Mouse (Mus musculus) fibroblast of lung, adult 2 months (primary cell): Measurements from ENCODE around the gene Spats2.
"Not testable (repeated sequence)": the region's sequence is repeated elsewhere in the genome, so short reads cannot be mapped to it uniquely, and the experiment has no call there.

Source experiments
- DNase-seq: peaks from one replicate; pipeline ENCODE4 v3.0.0-alpha.2; 2011; ENCODE audit warnings: low read depth

Spats2 gene

DNA sequence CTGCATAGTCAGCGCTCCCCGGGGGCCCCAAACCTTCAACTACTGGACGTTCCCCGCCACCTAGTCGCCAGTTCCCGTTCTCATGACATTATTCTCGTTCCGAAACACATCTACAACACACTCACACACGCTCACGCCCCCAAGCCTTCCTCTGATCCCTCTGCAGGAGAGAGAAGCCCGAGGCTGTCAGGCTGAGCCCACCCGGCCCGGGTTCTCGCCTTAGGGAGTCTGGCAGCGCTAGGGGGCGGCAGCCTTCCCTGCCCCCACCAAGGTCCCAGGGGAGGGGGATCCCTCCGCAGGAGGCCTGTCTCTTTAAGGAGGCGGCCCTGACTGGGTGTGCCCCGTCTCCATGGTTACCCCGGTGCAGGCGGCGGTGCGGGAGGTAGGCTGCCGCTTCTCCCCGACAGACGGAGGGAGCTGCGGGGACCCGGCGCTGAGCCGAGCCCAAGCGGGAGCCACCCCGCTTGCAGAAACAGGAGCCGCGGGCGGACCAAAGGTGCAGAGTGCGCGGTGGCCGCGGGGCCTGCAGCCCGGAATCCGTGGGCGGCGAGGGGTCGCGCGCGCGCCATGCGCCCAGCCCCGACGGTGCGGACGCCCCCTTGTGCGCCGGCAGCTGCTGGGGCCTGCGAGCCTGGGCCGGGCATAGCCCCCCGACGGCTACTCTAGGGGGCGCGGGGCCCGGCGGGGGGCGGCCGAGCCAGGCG lies 98.6 kb downstream of the Spats2 start, which contains the start of gene Kcnh3:
Kcnh3 (plus strand) TSS at position 654 of the 704 bp plus-strand sequence.
- no peak for DNase-seq

DNA sequence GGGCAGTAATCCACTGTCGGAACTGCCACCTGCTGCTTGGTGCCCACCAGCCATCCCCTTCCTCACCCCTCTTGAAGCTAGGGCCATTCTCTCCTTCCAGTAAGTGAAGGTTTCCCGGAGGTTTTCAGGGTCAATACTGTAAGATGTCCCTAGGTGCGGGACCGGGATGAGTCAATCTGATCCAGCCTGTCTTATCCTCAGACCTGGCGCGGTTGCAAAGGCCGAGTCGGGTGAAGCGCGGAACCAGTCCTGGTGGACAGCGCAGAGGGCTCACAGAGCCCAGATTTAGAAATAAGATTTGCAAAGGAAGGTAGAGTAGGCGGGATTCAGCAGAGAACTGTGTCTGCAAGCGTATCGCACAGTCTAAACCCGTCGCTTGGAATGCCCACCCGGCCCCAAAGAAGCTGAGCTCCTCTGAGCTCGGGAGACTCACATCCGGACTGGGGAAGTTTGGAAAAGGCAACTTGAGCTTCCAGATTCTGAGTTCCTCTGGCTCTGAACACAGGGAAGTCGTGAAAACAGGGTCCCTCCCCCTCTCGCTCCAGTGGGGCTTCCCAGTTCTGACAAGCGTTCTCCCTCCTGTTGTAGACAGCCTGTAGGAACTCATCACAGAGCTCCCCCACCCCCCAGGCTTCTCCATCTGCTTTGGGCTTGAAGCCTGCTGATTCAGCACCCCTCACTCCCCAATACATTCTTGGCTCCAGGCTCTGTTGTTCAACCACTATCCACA lies 99.5 kb downstream of the Spats2 start:
- no peak for DNase-seq

DNA sequence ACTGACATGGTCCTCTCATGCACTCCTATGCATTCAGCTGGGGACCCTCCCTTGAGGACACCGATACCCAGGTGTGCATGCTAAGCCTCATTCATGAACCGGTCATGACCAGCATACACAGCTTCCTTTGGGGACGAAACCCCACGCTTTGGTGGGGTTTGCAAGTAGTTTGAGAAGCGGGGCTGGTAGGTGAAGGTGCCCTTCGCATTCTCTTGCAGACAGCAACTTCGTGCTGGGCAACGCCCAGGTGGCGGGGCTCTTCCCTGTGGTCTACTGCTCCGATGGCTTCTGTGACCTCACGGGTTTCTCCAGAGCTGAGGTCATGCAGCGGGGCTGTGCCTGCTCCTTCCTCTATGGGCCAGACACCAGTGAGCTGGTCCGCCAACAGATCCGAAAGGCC lies 100.4 kb downstream of the Spats2 start:
- DNase-seq, result no peak

DNA sequence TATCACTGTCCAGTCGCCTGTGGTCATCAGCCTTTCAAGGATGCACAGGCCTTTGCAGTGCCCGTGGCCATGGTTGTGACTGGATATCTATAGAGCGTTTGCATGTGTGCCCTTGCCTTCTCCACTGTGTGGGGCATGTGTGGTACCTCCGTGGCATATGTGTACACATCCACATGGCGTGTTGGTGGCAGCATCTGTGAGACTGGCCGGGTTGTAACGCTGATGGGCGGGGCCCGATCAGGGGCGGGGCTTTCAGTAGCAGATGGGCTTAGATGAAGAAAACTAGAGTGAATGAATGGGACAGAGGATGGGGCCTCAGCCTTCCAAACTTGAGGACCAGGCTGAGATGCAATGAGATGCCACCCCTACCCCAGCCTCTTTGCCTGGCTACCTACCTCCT lies 106.3 kb downstream of the Spats2 start:
- DNase-seq, result no peak

DNA sequence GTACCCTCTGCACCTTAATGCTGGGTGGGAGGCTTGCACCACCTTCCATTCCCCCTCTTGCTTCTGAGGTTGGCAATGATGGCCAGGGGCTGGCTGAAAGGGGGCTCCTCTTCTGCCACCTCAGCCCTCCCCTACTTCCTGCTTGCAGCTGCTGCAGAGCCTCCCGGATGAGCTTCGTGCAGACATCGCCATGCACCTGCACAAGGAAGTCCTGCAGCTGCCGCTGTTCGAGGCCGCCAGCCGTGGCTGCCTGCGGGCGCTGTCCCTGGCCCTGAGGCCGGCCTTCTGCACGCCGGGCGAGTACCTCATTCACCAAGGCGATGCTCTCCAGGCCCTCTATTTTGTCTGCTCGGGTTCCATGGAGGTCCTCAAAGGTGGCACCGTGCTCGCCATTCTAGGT lies 108.0 kb downstream of the Spats2 start:
- no peak for DNase-seq

DNA sequence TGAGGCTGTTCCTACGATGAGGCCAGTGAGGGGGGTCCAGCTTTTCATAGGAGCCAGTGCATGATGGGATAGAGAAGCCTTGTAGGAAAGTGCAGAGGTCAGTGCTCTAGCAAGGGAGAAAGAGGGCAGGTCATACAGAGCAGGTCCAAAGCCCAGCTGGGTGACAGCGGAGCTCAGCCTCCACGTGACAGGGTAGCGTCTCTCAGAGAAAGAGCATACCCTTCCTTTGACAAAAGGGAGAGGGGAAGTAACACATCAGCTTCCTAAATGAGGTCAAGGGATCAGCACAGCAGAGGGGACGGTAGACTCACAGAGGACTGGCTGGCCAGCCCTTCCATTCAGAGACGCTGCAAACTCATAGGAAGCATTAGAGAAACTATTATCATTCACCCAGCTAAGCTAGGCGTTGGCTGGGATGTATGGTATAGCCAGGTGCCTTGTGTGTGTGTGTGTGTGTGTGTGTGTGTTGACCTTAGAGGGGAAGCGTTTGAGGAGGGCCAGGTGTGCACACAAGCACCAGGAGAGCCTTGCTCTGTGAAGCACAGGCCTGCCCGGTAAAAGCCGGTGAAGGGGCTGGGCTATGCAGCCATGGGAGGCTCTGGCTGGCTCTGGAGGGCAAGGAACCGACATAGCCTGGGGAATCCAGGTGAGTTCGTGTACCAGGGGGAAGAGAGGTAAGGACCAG lies 108.8 kb downstream of the Spats2 start:
- DNase-seq, result no peak

DNA sequence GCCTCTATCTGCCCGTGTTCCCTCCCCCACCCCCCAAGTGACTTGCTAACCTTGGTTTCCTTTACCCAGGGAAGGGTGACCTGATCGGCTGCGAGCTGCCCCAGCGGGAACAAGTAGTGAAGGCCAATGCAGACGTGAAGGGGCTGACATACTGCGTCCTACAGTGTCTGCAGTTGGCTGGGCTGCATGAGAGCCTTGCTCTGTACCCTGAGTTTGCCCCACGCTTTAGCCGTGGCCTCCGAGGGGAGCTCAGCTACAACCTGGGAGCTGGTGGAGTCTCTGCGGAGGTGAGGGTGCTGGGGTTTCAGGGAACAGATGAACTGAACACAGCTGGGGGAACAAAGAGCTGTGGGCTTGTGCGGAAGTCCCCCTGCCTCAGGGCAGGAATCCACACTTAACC lies 112.3 kb downstream of the Spats2 start:
- no peak for DNase-seq

DNA sequence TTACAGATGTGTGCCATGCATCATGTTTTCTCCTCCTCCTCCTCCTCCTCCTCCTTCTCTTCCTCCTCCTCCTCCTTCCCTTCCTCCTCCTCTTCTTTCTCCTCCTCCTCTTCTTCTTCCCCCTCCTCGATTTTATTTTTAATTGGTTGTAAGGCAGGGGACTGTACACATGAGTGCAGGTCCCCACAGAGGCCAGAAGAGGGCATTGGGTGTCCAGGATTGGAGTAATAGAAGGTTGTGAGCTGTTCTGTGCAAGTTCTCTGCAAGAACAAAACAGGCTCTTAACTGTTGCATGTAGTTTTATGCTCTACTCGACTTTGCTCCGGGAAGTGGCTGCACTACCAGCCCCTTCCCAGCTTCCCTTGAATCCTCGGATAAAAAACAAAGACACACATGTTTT lies 114.4 kb downstream of the Spats2 start:
- DNase-seq, result no peak

DNA sequence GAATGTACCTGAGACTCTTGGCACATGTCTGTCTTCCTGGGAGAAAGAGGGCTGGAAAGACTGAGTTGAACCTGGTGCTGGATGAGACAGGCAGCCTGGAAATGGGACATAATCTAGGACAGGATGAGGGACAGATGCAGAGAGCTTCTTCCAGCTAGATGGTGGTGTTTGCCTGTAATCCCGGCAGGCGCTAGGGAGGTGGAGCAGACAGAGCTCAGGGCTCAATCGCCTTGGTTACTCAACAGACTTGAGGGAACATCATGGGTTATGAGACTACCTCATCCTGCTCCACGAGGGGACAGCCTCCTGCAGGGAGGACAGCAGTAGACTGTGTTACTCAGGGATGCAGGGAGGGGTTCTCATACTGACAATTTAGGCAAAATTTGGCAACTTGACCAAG lies 115.5 kb downstream of the Spats2 start:
- no peak for DNase-seq

DNA sequence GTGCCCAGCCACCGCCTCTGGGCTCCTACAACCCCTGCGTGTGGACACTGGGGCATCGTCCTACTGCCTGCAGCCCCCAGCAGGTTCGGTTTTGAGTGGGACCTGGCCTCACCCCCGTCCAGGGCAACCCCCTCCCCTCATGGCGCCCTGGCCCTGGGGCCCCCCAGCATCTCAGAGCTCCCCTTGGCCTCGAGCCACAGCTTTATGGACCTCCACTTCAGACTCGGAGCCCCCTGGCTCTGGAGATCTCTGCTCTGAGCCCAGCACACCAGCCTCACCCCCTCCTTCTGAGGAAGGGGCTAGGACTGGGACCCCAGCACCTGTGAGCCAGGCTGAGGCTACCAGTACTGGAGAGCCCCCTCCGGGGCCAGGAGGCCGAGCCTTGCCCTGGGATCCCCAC lies 116.3 kb downstream of the Spats2 start:
- DNase-seq, result no peak

DNA sequence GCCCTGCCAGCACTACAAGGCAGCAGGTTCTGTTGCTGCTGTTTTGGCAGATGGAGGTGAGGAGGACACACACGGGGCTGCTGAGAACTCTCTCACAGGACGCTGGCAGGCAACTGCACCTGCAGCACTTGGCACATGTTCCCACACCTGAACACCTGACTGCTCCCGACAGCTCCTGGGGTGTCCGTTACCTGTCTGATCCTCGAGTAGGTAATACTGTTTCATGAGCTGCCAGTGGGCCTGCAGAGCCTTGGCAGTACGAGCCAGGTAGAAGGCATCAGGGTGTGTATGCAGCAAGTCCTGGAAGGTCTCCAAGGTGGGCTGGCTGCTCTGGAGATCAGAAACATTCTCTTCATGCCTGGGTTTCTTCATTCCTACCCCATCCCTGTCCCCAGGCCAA lies 121.0 kb downstream of the Spats2 start:
- DNase-seq, result not testable (repeated sequence)

DNA sequence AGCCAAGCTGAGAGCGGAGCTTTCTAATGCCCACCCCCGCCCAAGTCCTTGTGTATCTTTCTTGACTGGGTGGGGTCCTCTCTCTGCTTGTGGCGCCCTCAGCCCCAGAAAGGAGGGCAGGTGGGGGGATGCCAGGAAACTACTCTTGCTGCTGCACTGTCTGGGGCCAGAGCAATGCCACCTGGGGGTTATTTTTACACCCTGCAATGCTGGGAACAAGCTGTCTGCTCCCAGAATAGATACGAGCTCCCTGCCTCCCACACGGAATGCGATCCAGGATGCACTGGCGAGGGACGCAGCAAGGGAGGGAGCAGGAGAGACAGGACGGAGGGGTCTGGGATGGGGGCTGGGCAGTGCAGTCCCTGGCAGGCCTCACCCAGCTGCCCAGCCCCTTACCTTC lies 123.3 kb downstream of the Spats2 start:
- DNase-seq, result no peak

DNA sequence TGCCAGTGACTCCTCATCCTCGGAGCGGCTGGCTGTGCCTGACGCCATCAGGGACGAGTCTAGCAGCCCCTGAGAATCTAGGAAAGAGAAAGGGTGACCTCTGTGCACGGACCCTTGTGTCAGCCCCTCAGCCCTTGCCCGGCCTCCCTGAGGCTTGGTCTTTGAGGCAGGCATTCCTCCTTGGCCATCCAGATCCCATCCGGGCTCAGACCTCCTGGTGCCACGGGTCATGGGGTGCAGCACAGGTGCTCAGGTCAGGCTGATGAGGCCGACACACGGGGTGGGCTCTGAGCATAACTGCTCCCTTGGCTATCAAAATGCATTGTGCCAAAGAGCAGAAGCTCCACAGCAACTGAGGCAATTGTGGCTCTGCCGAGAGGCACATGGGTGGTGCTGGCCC lies 124.2 kb downstream of the Spats2 start:
- DNase-seq, result no peak

DNA sequence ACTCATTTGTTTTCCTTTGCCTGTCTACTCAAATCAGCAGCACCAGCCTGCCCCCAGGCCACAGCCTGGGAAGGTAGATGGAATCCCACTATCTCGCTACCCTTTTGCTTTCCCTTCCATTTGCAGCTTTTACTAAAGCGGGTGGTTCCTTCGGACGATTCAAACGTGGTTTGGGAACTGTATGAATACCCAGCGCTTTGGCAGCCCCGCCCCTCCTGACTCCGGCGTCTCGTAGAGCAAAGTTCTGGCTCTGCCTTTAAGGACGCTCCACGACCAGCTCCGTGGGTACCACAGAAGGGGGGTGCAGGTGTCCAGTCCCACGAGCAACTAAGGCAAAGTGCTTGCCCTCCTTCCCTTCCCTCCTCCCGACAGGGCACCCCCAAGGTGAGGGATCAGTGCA lies 125.4 kb downstream of the Spats2 start:
- DNase-seq, result not testable (repeated sequence)

DNA sequence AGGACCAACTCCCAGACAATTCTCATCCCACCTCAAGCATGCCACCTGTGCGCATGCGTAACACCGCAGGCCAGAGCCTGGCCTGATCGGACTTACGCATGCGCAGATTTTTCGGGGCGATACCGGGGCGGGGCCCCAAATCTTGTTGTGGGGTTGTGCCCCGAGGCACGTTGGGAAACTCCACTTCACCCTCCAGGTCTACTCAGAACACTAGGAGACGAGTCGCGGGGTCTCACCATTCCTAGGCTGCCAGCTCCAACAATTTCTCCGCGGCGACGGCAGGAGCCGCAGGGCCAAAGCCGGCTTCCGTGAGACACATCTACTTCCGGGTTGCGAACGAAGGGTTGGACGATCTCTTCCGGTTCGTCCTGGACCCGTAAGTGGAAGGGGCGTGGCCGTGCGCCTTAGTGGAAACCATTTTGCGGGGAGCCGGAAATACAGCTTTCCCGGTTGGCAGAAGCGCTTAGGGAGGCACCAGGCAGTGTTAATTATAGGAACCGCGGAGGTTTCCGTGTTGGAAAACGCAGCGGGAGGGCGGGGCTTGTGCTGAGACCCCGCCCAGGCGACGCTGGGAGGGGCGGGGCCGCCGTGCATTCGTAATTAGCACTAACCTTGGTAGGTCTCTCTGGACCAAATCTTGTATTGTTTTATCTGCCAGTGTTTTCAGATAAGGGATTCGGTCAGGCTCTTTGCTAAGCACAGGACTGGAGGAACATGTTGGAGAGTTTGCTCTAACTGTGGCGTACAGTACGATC lies 126.1 kb downstream of the Spats2 start, which contains the start of gene Mcrs1:
Mcrs1 (minus strand) TSS at position 336 of the 755 bp plus-strand sequence.
- peak; percentile 97 for DNase-seq

DNA sequence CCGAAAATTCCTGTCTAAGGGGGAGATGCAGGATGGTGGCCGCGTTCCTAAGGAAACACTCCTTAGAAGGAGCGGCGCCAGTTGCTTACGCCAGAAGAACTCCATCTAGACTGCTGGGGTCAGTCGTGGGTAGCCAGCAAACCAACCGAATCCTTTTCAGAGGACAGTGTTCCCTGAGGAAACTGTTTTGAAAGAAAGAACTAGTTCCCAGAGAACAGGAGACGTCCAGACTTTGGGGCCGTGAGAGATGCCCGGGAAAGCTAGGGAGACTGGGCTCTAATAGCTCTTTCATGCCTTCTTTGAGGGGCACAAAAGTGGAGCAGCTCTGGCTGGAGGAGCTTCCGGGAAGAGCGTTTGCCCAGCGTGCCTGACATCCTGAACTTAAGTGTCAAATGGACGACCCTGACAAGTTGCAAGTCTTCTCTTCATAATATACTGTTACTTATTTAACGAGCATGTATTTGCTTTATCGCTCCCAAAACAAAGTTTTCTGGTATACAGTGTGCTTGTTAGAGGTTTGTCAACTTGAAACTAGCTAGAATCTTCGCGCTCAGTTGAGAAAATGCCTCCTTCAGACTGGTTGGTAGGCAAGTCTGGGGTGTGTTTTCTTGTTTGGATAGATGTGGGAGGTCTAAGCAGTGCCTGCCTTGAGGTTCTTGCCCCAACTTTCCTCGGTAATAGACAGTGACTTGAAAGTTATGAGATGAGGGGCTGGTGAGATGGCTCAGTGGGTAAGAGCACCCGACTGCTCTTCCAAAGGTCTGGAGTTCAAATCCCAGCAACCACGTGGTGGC lies 126.9 kb downstream of the Spats2 start:
- DNase-seq, result peak; percentile 30

DNA sequence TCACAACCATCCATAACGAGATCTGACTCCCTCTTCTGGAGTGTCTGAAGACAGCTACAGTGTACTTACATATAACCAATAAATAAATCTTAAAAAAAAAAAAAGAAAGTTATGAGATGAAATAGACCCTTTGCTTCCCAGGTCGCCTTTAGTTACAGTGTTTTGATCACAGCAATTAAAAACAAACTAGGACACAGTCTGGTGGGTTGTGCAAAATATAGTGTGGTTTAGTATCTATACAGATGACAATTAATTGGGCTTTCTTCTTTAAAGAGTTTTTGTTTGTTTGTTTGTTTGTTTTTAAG lies 127.4 kb downstream of the Spats2 start:
- DNase-seq, result not testable (repeated sequence)

DNA sequence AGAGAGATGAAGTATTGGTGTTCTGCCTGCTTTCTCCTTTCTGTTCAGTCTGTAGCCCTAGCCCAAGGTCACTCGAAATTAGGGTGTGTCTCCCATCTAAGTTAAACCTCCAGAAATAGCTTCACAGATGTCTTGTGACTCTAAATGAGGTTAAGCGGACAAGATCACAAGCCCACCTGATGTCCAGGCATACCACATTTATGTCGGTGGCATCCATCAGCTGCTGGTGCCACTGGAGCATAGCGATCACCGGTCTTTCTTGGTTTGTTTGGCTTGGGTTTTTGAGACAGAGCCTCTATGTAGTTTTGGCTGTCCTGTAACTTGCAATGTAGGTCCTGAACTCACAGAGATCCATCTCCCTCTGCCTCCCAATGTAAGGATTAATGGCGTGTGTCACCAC lies 128.1 kb downstream of the Spats2 start:
- DNase-seq, result no peak

DNA sequence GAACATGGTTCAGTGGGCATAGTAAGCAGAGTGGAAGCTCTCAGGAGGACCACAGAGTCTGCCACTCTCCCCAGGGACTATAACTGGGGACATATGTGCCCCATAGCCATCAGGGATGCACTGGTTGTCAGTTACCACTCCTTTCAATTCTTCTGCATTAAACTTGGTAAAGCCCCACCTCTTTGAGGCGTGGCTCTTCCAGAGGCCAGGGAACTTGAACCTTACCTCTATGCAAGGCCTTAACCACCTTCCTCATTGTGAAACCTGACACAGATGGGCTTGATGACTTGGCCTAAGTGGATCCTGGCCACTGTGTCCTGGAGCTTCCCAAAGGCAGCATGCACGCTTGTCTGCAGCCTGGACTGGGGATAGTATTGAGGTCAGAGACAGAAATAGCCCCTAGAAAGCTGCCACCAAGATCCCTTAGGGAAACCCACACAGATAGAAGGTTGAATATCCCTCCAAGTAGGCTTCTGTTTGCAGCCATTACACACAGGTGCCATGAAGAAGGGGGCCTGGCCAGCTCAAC lies 128.8 kb downstream of the Spats2 start:
- no peak for DNase-seq

DNA sequence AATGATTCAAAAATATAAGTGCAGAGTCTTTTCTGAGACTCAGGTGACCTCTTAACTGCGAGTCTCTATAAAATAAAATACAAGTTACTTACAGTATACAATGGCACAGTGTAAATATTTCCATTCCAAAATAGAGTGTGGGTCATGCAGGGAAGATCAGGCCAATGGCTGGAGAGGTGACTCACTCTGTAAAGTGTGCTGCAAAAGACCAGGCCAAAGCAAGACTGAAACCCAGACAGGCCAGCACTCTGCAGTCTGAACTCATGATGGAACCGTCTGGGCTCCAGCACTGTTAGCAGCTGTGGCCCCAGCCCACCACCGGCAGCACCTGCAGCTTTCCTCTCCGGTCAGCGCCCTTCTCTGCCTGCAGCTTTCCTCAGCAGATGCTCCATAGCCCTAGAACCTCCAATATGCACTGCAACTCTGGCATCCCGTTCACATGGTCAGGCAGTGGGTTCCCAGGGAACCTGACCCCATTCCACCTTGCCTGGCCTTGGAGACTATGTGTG lies 129.6 kb downstream of the Spats2 start:
- peak; percentile 16 for DNase-seq

DNA sequence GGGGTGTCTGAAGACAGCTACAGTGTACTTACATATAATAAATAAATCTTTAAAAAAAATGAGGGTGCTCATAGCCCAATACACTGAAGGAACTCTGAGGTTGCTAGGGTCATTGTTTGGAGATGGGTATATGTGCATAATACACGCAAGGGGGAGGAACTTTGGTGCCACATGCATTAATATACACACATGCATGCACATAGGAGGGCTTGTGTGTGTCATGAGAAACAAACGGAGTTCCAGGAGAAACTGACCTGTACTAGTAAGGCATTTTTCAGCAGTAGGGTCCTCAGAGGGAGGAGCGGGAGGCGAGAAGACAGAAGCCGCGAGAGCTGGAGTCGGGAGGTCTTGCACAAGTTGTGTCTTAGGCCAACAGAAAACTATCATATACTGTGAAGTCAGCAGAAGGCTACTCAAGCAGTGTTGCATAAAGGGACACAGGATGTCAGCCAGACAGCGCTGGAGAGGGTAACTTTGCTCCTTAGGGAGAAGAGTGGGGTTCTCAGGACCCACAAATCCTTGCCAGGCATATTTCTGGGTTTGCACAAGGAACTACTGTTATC lies 133.5 kb downstream of the Spats2 start:
- DNase-seq, result no peak
